Mouse (Mus musculus) ES-Bruce4 (cell line): ENCODE measurements around the gene Myrfl.

Experiments
- CTCF ChIP-seq: IDR thresholded peaks from one replicate; pipeline ENCODE4 v1.8.1; 2011; ENCODE audit warnings: low read depth, low read length
- POLR2A ChIP-seq: IDR thresholded peaks from one replicate; pipeline ENCODE4 v1.8.1; 2011; ENCODE audit warnings: low read length; ENCODE audit not compliant: insufficient read depth

DNA sequence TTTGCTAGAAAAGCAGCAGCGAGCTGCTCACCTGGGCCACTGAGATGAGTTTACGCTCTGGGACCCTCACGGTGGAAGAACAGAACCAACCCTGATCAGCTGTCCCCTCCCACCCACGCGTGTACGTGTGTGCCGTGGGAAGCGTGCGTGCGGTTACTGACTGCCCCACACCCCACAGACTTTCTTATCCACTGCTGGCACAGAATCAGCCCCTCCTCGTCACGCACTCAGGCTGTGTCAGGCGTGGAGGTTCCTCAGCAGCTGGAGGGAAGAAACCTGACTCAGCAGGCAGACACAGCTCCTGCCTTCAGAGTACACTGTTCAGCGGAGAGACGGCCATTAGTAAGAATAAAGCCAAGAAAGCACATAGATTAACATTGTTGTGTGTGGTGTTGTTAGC is 86.0 kb downstream of the Myrfl start:
- no peak for TF ChIP-seq POLR2A
- no peak for TF ChIP-seq CTCF
